ENCODE assay signal across 16 mouse cellular contexts in genomic region chr7:61878095-61878494, GRCm38 (mm10).
DNase-seq lines count a peak whose midpoint lies in the region; ATAC-seq and TF ChIP-seq lines count a peak whose summit lies in the region.
"Had no signal": no experiment of that assay in that cellular context is flagged by ENCODE, and none has a peak within 500 bp of the region (broad histone marks: within the 10 kb centered on the region; RNA-seq: fewer than 3 reads in every experiment).

No protein-coding gene starts in this region.

- H3K9ac ChIP-seq in forebrain, embryonic 14.5 days (ENCODE audit: low read length): no peak overlapping the region
- no peak overlapping the region for H3K9ac ChIP-seq in hindbrain, embryonic 16.5 days (ENCODE audit: low read depth, low read length)
- H3K9ac ChIP-seq in neural tube, embryonic 14.5 days (replicated peaks; ENCODE audit: low read depth, low read length): no peak overlapping the region
- H3K9ac ChIP-seq: embryonic facial prominence, embryonic 13.5 days had no signal

- H3K36me3 ChIP-seq in forebrain, embryonic 14.5 days (ENCODE audit: control insufficient read depth, insufficient read depth, low read length): no peaks in the 10 kb centered on the region
- no peaks in the 10 kb centered on the region for H3K36me3 ChIP-seq in hindbrain, embryonic 16.5 days (ENCODE audit: control insufficient read depth, insufficient read depth, low read length)
- no peaks in the 10 kb centered on the region for H3K36me3 ChIP-seq in neural tube, embryonic 14.5 days (ENCODE audit: control insufficient read depth, insufficient read depth, low read length)
- H3K36me3 ChIP-seq: embryonic facial prominence, embryonic 13.5 days; limb, embryonic 10.5 days had no signal

- H3K27ac ChIP-seq in layer of hippocampus, adult 2 months: peak overlapping the region; percentile 91
- H3K27ac ChIP-seq in forebrain, embryonic 14.5 days (ENCODE audit: low read depth, low read length): no peak overlapping the region; the same call in 1 of the 2 replicates
- peak overlapping the region; percentile 80 for H3K27ac ChIP-seq in hindbrain, embryonic 16.5 days (ENCODE audit: low read depth, low read length)
- H3K27ac ChIP-seq in neural tube, embryonic 14.5 days (ENCODE audit: low read depth, low read length): peak overlapping the region; percentile 80; the same call in 1 of the 2 replicates
- no peak overlapping the region for H3K27ac ChIP-seq in gastrocnemius, adult 2 months
- H3K27ac ChIP-seq: embryonic facial prominence, embryonic 13.5 days; heart, adult 2 months; limb, embryonic 10.5 days had no signal

- ATAC-seq in forebrain, embryonic 14.5 days: peak; percentile 24
- peak; percentile 49; the same call in 1 of the 2 replicates for ATAC-seq in hindbrain, embryonic 16.5 days
- peak; percentile 33; the same call in 1 of the 2 replicates for ATAC-seq in neural tube, embryonic 14.5 days (ENCODE audit: low read depth)

- no peak overlapping the region for H3K4me2 ChIP-seq in forebrain, embryonic 14.5 days (ENCODE audit: low read length)
- H3K4me2 ChIP-seq in hindbrain, embryonic 16.5 days (ENCODE audit: low read length): peak overlapping the region; percentile 30
- H3K4me2 ChIP-seq in neural tube, embryonic 14.5 days (ENCODE audit: low read depth, low read length): no peak overlapping the region
- H3K4me2 ChIP-seq: embryonic facial prominence, embryonic 13.5 days; liver, embryonic 11.5 days had no signal

- no peak for DNase-seq in layer of hippocampus, adult 2 months (ENCODE audit: low spot score in 2 of 2)
- DNase-seq in layer of hippocampus, adult 11-12 months (ENCODE audit: low spot score): no peak
- DNase-seq in forebrain, embryonic 14.5 days (ENCODE audit: low spot score): no peak
- no peak for DNase-seq in adrenal gland, adult 2 months
- no peak for DNase-seq in gastrocnemius, adult 2 months
- no peak for DNase-seq in spleen, postnatal 4 days (ENCODE audit: low spot score in 2 of 2)
- DNase-seq: heart, adult 2 months; kidney, adult 9 months; lung, adult 2 months; lung, postnatal 36 days; thymus, adult 18-20 months had no signal

- H3K4me3 ChIP-seq in layer of hippocampus, adult 2 months: peak overlapping the region; percentile 33
- H3K4me3 ChIP-seq in forebrain, embryonic 14.5 days (ENCODE audit: low read depth, low read length): no peak overlapping the region
- H3K4me3 ChIP-seq in hindbrain, embryonic 16.5 days (ENCODE audit: low read length): no peak overlapping the region
- H3K4me3 ChIP-seq in neural tube, embryonic 14.5 days (ENCODE audit: low read depth, low read length): no peak overlapping the region
- no peak overlapping the region for H3K4me3 ChIP-seq in gastrocnemius, adult 2 months
- H3K4me3 ChIP-seq: embryonic facial prominence, embryonic 13.5 days; heart, adult 2 months; limb, embryonic 10.5 days had no signal

- no peaks in the 10 kb centered on the region for H3K27me3 ChIP-seq in forebrain, embryonic 14.5 days (replicated peaks; ENCODE audit: control insufficient read depth, insufficient read depth, low read length)
- H3K27me3 ChIP-seq in hindbrain, embryonic 16.5 days (replicated peaks; ENCODE audit: control insufficient read depth, insufficient read depth, low read length): no peaks in the 10 kb centered on the region
- no peaks in the 10 kb centered on the region for H3K27me3 ChIP-seq in neural tube, embryonic 14.5 days (ENCODE audit: control insufficient read depth, insufficient read depth, low read length)
- H3K27me3 ChIP-seq: embryonic facial prominence, embryonic 13.5 days had no signal

- TF ChIP-seq CTCF in layer of hippocampus, adult 2 months (conservative IDR thresholded peaks at IDR 0.05): no peak
- no peak for TF ChIP-seq CTCF in gastrocnemius, adult 2 months (IDR thresholded peaks at IDR 0.05)

- intact Hi-C loops in gastrocnemius, adult 2 months (cut with DNase I): no loop called here

- no peaks in the 10 kb centered on the region for H3K9me3 ChIP-seq in forebrain, embryonic 14.5 days (replicated peaks; ENCODE audit: control insufficient read depth, low read length)
- 0 out of 2 replicates have a peak, but pooled peaks cover 4% of the 10 kb centered on the region for H3K9me3 ChIP-seq in hindbrain, embryonic 16.5 days (ENCODE audit: control insufficient read depth, low read length)
- peaks cover 4% of the 10 kb centered on the region; the same call in 1 of the 2 replicates for H3K9me3 ChIP-seq in neural tube, embryonic 14.5 days (ENCODE audit: control insufficient read depth, low read length)
- H3K9me3 ChIP-seq: limb, embryonic 10.5 days had no signal

- 55% methylated on average over 2 of the region's 2 CpGs for WGBS in forebrain, embryonic 14.5 days
- 49% methylated on average over 2 of the region's 2 CpGs for WGBS in hindbrain, embryonic 16.5 days
- WGBS in neural tube, embryonic 14.5 days: 51% methylated on average over 2 of the region's 2 CpGs

- H3K4me1 ChIP-seq in forebrain, embryonic 14.5 days (ENCODE audit: control insufficient read depth, insufficient read depth, low read length): no peaks in the 10 kb centered on the region
- H3K4me1 ChIP-seq in hindbrain, embryonic 16.5 days (ENCODE audit: control insufficient read depth, insufficient read depth, low read depth, low read length): 0 out of 2 replicates have a peak, but pooled peaks cover 2% of the 10 kb centered on the region
- no peaks in the 10 kb centered on the region for H3K4me1 ChIP-seq in neural tube, embryonic 14.5 days (ENCODE audit: control insufficient read depth, insufficient read depth, low read length)
- H3K4me1 ChIP-seq: embryonic facial prominence, embryonic 13.5 days; limb, embryonic 10.5 days had no signal

Comparison
In these comparisons a context has a peak if more than half of its experiments do, and no peak if none do; other contexts are left out.
1. H3K27ac ChIP-seq: peak in layer of hippocampus, adult 2 months (single experiment), hindbrain, embryonic 16.5 days (single experiment) and neural tube, embryonic 14.5 days (single experiment); none in forebrain, embryonic 14.5 days (single experiment) and gastrocnemius, adult 2 months (single experiment).
2. Peak in every context shown above with its lines, with median percentiles within 50 percentile points of each other: ATAC-seq.